Mouse (Mus musculus) testis, adult 2 months (tissue): ENCODE measurements around the gene Taar9.

Experiments used
- CTCF ChIP-seq: fragments of 200-500 bp; IDR thresholded peaks from 2 replicates; pipeline ENCODE4 v1.5.1; 2012; ENCODE audit warnings: low read depth, mild to moderate bottlenecking, inconsistent platforms, low read length, moderate library complexity; ENCODE audit not compliant: control insufficient read depth, insufficient read depth, insufficient replicate concordance
- POLR2A ChIP-seq: fragments of 200-500 bp; IDR thresholded peaks from 2 replicates; pipeline ENCODE4 v1.6.1; 2012; ENCODE audit warnings: low read depth, mild to moderate bottlenecking, inconsistent platforms, low read length, moderate library complexity; ENCODE audit not compliant: control insufficient read depth

DNA sequence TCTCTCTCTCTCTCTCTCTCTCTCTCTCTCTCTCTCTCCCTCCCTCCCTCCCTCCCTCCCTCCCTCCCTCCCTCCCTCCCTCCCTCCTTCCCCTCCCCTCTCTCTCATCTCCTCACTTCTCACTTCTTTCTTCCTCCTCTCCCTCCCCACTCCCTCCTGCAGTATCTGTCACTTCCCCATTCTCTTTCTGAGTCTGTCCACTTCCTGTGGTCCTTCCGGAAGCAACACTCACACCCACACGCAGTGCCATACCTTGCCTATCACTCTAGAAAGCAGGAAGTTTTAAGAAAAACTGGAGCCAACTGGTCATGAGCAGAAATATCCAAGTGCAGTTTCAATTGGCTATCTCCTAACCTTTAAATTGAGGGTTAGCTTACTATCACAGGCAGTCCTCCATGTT lies 23.8 kb upstream of the Taar9 start:
- TF ChIP-seq POLR2A (no peak), CTCF (no peak)
